Mouse (Mus musculus) megakaryocyte, embryonic 14.5 days (primary cell): Measurements from ENCODE around the gene Egln2.

Experiments used
- FLI1 ChIP-seq: IDR thresholded peaks from 2 replicates; pipeline ENCODE4 v1.6.1; 2012; ENCODE audit warnings: low read length, inconsistent platforms, mixed read lengths
- GATA1 ChIP-seq: IDR thresholded peaks from 3 replicates; pipeline ENCODE4 v1.6.1; 2012; ENCODE audit warnings: mixed read lengths, low read length, inconsistent platforms, borderline replicate concordance

GRCm38 (mm10) chr7:27180036-27180435 lies 13.4 kb upstream of the Egln2 start:
- TF ChIP-seq GATA1 (no peak), FLI1 (no peak)
